Mouse (Mus musculus): Measurements from ENCODE around the gene Tectb.
"Not testable (repeated sequence)": the region's sequence is repeated elsewhere in the genome, so short reads cannot be mapped to it uniquely, and the experiment has no call there.

The Tectb gene

GRCm38 (mm10) chr19:55165183-55165865 is 15.2 kb upstream of the Tectb start:
- no peak for DNase-seq (ENCODE audit: low read depth, low spot score)

- no peak for DNase-seq (ENCODE audit: low read depth, low spot score)
Measured at GRCm38 (mm10) chr19:55165954-55166353, 14.6 kb upstream of the Tectb start.

- DNase-seq (ENCODE audit: low read depth, low spot score): no peak
Measured at GRCm38 (mm10) chr19:55166741-55167140, 13.8 kb upstream of the Tectb start.

- DNase-seq (ENCODE audit: low read depth, low spot score): no peak
Measured at GRCm38 (mm10) chr19:55167741-55168140, 12.8 kb upstream of the Tectb start.

GRCm38 (mm10) chr19:55168360-55168759 is 12.2 kb upstream of the Tectb start:
- DNase-seq (ENCODE audit: low read depth, low spot score): no peak

- DNase-seq (ENCODE audit: low read depth, low spot score): not testable (repeated sequence)
Measured at GRCm38 (mm10) chr19:55169236-55169729, 11.2 kb upstream of the Tectb start.

- no peak for DNase-seq (ENCODE audit: low read depth, low spot score)
Measured at GRCm38 (mm10) chr19:55170399-55170798, 10.1 kb upstream of the Tectb start.

- no peak for DNase-seq (ENCODE audit: low read depth, low spot score)
Measured at GRCm38 (mm10) chr19:55171585-55171984, 8.9 kb upstream of the Tectb start.

- DNase-seq (ENCODE audit: low read depth, low spot score): peak; percentile 40
Measured at GRCm38 (mm10) chr19:55177143-55177542, 3.4 kb upstream of the Tectb start.

- peak; percentile 37 for DNase-seq (ENCODE audit: low read depth, low spot score)
Measured at GRCm38 (mm10) chr19:55184442-55184841, 3.9 kb downstream of the Tectb start.

- DNase-seq (ENCODE audit: low read depth, low spot score): no peak
Measured at GRCm38 (mm10) chr19:55185074-55185473, 4.5 kb downstream of the Tectb start.

- DNase-seq (ENCODE audit: low read depth, low spot score): no peak
Measured at GRCm38 (mm10) chr19:55185651-55186050, 5.1 kb downstream of the Tectb start.

- no peak for DNase-seq (ENCODE audit: low read depth, low spot score)
Measured at GRCm38 (mm10) chr19:55190065-55190464, 9.5 kb downstream of the Tectb start.

- no peak for DNase-seq (ENCODE audit: low read depth, low spot score)
Measured at GRCm38 (mm10) chr19:55191596-55191995, 11.1 kb downstream of the Tectb start.

GRCm38 (mm10) chr19:55192254-55192945 is 11.9 kb downstream of the Tectb start:
- DNase-seq (ENCODE audit: low read depth, low spot score): no peak

- DNase-seq (ENCODE audit: low read depth, low spot score): no peak
Measured at GRCm38 (mm10) chr19:55193717-55194394, 13.3 kb downstream of the Tectb start.

GRCm38 (mm10) chr19:55194520-55195170 is 14.1 kb downstream of the Tectb start:
- no peak for DNase-seq (ENCODE audit: low read depth, low spot score)

GRCm38 (mm10) chr19:55195574-55195973 is 15.0 kb downstream of the Tectb start:
- no peak for DNase-seq (ENCODE audit: low read depth, low spot score)

GRCm38 (mm10) chr19:55198303-55198702 is 17.8 kb downstream of the Tectb start:
- peak; percentile 75 for DNase-seq (ENCODE audit: low read depth, low spot score)

- DNase-seq (ENCODE audit: low read depth, low spot score): peak; percentile 80
Measured at GRCm38 (mm10) chr19:55206482-55207138, 26.1 kb downstream of the Tectb start.

- DNase-seq (ENCODE audit: low read depth, low spot score): no peak
Measured at GRCm38 (mm10) chr19:55207205-55207604, 26.7 kb downstream of the Tectb start.

Measured in brain, adult 2 months (tissue).